Comparison of ENCODE assay signal across 8 mouse cellular contexts in genomic region chr6:38434055-38435023, GRCm38 (mm10). TPM values are rescaled to one million over a fixed set of nuclear protein-coding genes. Genes with fewer than 3 reads are reported as not detected.
DNase-seq lines count a peak whose midpoint lies in the region; ATAC-seq lines count a peak whose summit lies in the region.

No protein-coding gene starts in this region.

- H3K27me3 ChIP-seq in hindbrain, embryonic 11.5 days (ENCODE audit: control insufficient read depth, insufficient read depth, low read length) = no peaks in the 10 kb centered on the region
- no peaks in the 10 kb centered on the region for H3K27me3 ChIP-seq in lung, embryonic 15.5 days

- no peaks in the 10 kb centered on the region for H3K36me3 ChIP-seq in hindbrain, embryonic 11.5 days (ENCODE audit: control insufficient read depth, insufficient read depth, low read length)
- no peaks in the 10 kb centered on the region for H3K36me3 ChIP-seq in lung, embryonic 15.5 days

- under 1% methylated on average over 71 of the region's 118 CpGs for WGBS in hindbrain, embryonic 11.5 days
- under 1% methylated on average over 110 of the region's 118 CpGs for WGBS in lung, embryonic 15.5 days

- H3K9me3 ChIP-seq in hindbrain, embryonic 11.5 days (ENCODE audit: control insufficient read depth, low read length) = no peaks in the 10 kb centered on the region
- H3K9me3 ChIP-seq in lung, embryonic 15.5 days = no peaks in the 10 kb centered on the region

- peak overlapping the region; percentile 95 for H3K9ac ChIP-seq in hindbrain, embryonic 11.5 days (ENCODE audit: low read depth, low read length)
- peak overlapping the region; percentile 90 for H3K9ac ChIP-seq in lung, embryonic 15.5 days

- H3K27ac ChIP-seq in hindbrain, embryonic 11.5 days (ENCODE audit: low read depth, low read length) = peak overlapping the region; percentile 96
- H3K27ac ChIP-seq in lung, embryonic 15.5 days = peak overlapping the region; percentile 97

- ATAC-seq in hindbrain, embryonic 11.5 days (ENCODE audit: low FRiP score) = peak; percentile 82
- ATAC-seq in lung, embryonic 15.5 days (ENCODE audit: borderline replicate concordance, extremely low read depth, low FRiP score, low TSS enrichment) = peak; percentile 81

- no peaks in the 10 kb centered on the region for H3K4me1 ChIP-seq in hindbrain, embryonic 11.5 days (replicated peaks; ENCODE audit: control insufficient read depth, insufficient read depth, low read length)
- 0 out of 2 replicates have a peak, but pooled peaks cover 11% of the 10 kb centered on the region for H3K4me1 ChIP-seq in lung, embryonic 15.5 days

- DNase-seq in Muller cell, postnatal 12 days (ENCODE audit: inconsistent ontology term) = peak; percentile 65
- peak; percentile 48 for DNase-seq in cerebellum, adult 8-10 months
- DNase-seq in forelimb bud, embryonic 11.5 days (ENCODE audit: low read depth, low spot score) = peak; percentile 48
- DNase-seq in hindbrain, embryonic 11.5 days (ENCODE audit: low spot score) = peak; percentile 74
- peak; percentile 53 for DNase-seq in layer of hippocampus, adult 9-11 months
- DNase-seq in ovary, postnatal 14 days (ENCODE audit: low spot score) = peak; percentile 40
- DNase-seq in thymus, postnatal 10 days (ENCODE audit: low spot score in 2 of 2) = peak; percentile 38 to 43

- H3K4me2 ChIP-seq in hindbrain, embryonic 11.5 days (replicated peaks; ENCODE audit: low read depth, low read length) = peak overlapping the region; percentile 58
- H3K4me2 ChIP-seq in lung, embryonic 15.5 days = peak overlapping the region; percentile 83

- peak overlapping the region; percentile 99 for H3K4me3 ChIP-seq in hindbrain, embryonic 11.5 days (ENCODE audit: low read depth, low read length)
- H3K4me3 ChIP-seq in lung, embryonic 15.5 days = peak overlapping the region; percentile 66

RNA-seq across cellular contexts. Expression of gene Ubn2, which starts 0.6 kb away (rescaled TPM):
- polyA plus RNA-seq in hindbrain, embryonic 11.5 days (2014; fragmentation: Nextera tagmentation; extraction: Ambion mirVana) = 19.6 and 27.8 TPM in 2 replicates
- polyA plus RNA-seq in lung, embryonic 15.5 days (2015; fragmentation: Nextera tagmentation; extraction: Ambion mirVana) = 10.1 and 12.7 TPM in 2 replicates

RNA-seq across cellular contexts. Expression of gene Ttc26, which starts 53.1 kb away (rescaled TPM):
- 14.3 and 14.8 TPM in 2 replicates for polyA plus RNA-seq in hindbrain, embryonic 11.5 days (2014; fragmentation: Nextera tagmentation; extraction: Ambion mirVana)
- 8.9 TPM in 2 replicates for polyA plus RNA-seq in lung, embryonic 15.5 days (2015; fragmentation: Nextera tagmentation; extraction: Ambion mirVana)

Comparison
In these comparisons a context has a peak if more than half of its experiments do, and no peak if none do; other contexts are left out.
1. Peak in every context shown above with its lines: DNase-seq, ATAC-seq, H3K4me3 ChIP-seq and H3K27ac ChIP-seq.